Mouse (Mus musculus) bone marrow macrophage, adult 2 months (primary cell): Measurements from ENCODE around the gene Sectm1b. TPM values are rescaled to one million over a fixed set of nuclear protein-coding genes. Genes with fewer than 3 reads are reported as not detected.
"Not testable (repeated sequence)": the region's sequence is repeated elsewhere in the genome, so short reads cannot be mapped to it uniquely, and the experiment has no call there.

Source experiments
- H3K27ac ChIP-seq: 2 replicates; pipeline ENCODE4 v1.5.1; 2012; ENCODE audit warnings: low read depth, low read length; ENCODE audit not compliant: insufficient read depth
- H3K4me1 ChIP-seq: 2 replicates; pipeline ENCODE4 v1.6.1; 2012; ENCODE audit warnings: low read length; ENCODE audit not compliant: control insufficient read depth, insufficient read depth
- H3K4me3 ChIP-seq: 2 replicates; pipeline ENCODE4 v1.5.1; 2012; ENCODE audit warnings: mild to moderate bottlenecking, low read length, moderate library complexity; ENCODE audit not compliant: insufficient read depth
- CTCF ChIP-seq: IDR thresholded peaks from 2 replicates; pipeline ENCODE4 v1.5.1; 2012; ENCODE audit warnings: low read depth, mild to moderate bottlenecking, low read length, moderate library complexity
- POLR2A ChIP-seq: IDR thresholded peaks from 2 replicates; pipeline ENCODE4 v1.6.1; 2012; ENCODE audit warnings: mild to moderate bottlenecking, low read depth, low read length, borderline replicate concordance
- polyA plus RNA-seq: library from polyadenylated mRNA; stranded (reverse); fragments of >200 nt; gene quantifications from 2 replicates; pipeline ENCODE4 v1.2.4, GENCODE M21; 2012; ENCODE audit not compliant: missing spikeins, insufficient read depth, insufficient read length

Sectm1b gene
- not detected in 2 replicates for polyA plus RNA-seq

- no peaks in the 10 kb centered on the region for H3K4me1 ChIP-seq
- no peak within 1 kb of the TSS for H3K4me3 ChIP-seq
- TF ChIP-seq POLR2A (no peak), CTCF (no peak)
- no peak within 1 kb of the TSS for H3K27ac ChIP-seq
Observed at GRCm38 (mm10) chr11:121063379-121063778, at the start of gene Sectm1b. Gene Sectm1b, minus strand, starts transcription at chr11:121063569.

DNA sequence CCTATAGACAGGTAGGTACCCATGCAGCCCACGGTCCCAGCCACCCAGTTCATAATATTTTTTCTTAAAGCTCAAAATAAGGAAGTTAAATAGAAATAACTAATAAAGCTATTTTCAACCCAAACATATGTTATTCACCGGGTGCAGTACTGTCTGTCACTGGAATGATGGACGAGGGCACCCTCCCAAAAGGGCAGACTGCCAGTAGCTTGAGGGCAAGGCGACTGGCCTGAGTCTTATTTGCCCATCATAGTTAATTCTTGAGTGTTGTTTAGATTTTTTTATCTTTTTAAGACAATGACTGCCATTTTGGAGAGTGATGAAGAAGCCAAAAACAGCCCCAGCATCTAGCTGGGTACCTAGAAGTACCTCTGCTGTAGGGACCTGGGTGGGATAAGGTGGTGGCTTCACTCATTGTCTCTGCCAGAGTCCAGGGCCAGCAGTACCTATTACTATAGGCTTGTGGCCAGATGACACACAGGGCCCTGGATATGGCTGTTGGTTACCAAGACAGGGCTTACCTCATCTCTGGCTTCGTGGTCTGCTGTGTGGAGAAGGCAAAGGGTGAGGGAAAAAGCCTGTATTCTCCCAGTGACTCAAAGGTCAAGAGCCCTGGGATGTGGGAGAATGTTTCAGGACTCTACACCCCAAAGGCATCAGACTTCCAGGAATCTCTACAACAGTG is 48.9 kb upstream of the Sectm1b start:
- no peak for TF ChIP-seq POLR2A
- TF ChIP-seq CTCF, result no peak

GRCm38 (mm10) chr11:121111601-121112000 is 48.2 kb upstream of the Sectm1b start:
- H3K27ac ChIP-seq, result no peak overlapping the region
- H3K4me3 ChIP-seq, result no peak overlapping the region
- no peaks in the 10 kb centered on the region for H3K4me1 ChIP-seq
- TF ChIP-seq CTCF, result no peak
- no peak for TF ChIP-seq POLR2A

More for the DNA sequence above, 48.9 kb upstream of the Sectm1b start:
- Histone ChIP-seq H3K27ac (no peak overlapping the region), H3K4me1 (no peaks in the 10 kb centered on the region), H3K4me3 (no peak overlapping the region)

DNA sequence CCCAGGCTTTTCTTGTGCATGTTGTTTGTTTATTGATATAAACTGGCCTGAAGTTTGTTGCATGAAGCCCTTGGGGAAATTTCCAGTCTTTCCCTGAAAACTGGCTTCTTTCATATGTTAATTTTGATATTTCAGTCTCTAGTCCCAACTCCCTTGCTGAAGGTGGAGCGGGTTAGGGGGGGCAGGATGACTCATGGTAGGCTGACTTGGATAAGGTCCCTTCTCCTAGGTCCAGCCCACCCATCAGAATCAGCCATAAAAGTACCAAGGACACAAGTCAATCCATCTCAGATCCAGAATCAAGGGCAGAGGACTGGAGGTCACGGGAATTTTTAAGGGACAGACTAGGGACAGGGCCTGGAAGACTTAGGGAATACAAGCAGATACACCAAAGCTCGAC is 47.7 kb upstream of the Sectm1b start:
- Histone ChIP-seq H3K4me3 (no peak overlapping the region), H3K27ac (no peak overlapping the region), H3K4me1 (no peaks in the 10 kb centered on the region)
- TF ChIP-seq CTCF (no peak), POLR2A (no peak)

DNA sequence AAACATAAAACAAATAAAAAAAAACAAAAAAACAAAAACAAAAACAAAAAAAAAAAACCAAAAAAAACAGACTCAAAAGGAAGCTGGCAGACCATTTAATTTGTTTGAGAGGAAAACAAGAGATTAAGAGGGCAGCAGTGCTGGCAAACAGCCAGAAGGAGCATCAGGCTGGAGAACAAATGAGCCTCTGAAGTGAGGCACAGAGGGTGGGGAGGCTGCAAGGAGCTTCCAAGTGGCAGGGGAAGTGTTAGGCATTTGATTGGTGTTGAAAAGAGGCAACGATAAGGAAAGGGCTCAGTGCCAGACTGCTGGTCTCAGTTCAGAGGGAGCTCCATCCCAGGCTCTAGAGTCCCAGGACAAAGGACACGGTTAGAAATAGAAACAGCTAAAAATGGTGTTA is 46.6 kb upstream of the Sectm1b start:
- H3K4me3 ChIP-seq, result no peak overlapping the region
- H3K27ac ChIP-seq, result no peak overlapping the region
- no peaks in the 10 kb centered on the region for H3K4me1 ChIP-seq
- TF ChIP-seq POLR2A (no peak), CTCF (no peak)

GRCm38 (mm10) chr11:121108061-121108460 is 44.7 kb upstream of the Sectm1b start:
- no peaks in the 10 kb centered on the region for H3K4me1 ChIP-seq
- no peak overlapping the region for H3K27ac ChIP-seq
- TF ChIP-seq CTCF, result no peak
- no peak for TF ChIP-seq POLR2A
- H3K4me3 ChIP-seq, result no peak overlapping the region

DNA sequence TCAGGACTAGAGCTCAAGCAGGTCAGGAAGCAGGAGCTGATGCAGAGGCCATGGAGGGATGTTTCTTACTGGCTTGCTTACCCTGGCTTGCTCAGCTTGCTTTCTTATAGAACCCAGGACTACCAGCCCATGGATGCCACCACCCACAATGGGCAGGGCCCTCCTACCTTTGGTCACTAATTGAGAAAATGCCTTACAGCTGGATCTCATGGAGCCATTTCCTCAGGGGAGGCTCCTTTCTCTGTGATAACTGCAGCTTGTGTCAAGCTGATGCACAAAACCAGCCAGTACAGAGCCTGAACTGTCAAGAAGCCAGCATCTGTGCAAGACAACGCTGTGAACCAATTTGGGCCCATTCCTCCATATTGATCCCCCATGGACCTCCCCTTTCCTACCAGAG is 43.9 kb upstream of the Sectm1b start:
- not testable (repeated sequence) for H3K4me1 ChIP-seq, H3K4me3 ChIP-seq, H3K27ac ChIP-seq

DNA sequence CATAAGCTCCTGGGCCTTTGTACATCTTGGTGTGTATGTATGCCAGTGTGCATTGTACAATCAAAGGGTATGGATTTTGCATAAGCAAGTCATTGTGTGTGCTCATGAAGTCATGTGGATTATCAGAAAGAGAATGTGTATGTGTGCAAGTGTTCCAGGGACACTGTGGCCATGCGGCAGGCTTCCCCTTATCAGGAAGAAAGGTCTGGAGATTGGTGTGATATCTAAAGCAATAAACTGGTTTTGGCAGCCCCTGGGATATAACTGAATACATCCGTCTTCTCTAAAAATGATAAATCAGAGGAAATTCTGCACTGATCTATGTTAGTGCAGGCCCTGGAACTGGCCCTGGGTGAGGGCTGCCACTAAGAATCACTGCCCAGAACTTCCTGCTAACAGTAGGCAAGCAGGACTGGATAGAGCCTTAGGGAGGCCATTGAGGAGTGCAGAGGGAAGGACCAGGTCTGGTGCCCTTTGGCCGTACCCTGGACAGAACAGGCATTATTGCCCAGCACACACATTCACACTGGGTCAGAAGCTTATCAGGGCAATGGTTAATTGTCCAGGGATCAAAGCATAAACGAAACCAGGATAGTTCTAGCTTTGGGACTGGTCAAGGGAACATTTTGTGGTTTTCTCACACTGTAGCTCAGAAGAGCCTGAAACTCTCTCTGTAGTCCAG is 37.9 kb upstream of the Sectm1b start:
- no peak for TF ChIP-seq POLR2A
- TF ChIP-seq CTCF, result no peak
- Histone ChIP-seq H3K27ac (no peak overlapping the region), H3K4me1 (no peaks in the 10 kb centered on the region; the same call in 1 of the 2 replicates), H3K4me3 (no peak overlapping the region)

DNA sequence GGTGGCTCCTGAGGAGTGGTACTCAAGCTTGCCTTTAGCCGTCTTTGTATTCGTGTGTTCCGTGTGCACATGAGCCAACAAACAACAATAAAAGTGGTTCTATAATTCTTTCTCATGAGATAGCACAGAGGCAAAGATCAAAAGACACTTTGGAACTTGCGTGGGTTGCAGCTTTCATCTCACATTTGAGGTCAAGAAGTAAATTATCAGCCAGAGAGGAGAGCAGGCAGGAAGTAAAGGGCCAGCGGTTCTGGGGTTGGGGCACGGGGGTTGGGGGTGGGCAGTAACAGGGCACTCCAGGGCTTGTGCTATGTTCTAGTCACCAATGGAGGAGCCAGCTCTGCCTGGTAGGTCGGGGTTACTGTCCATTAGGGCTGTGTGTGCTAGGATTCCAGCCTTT is 37.3 kb upstream of the Sectm1b start:
- no peak for TF ChIP-seq CTCF
- TF ChIP-seq POLR2A, result no peak
- Histone ChIP-seq H3K4me1 (no peaks in the 10 kb centered on the region; the same call in 1 of the 2 replicates), H3K4me3 (no peak overlapping the region), H3K27ac (no peak overlapping the region)

- no peak overlapping the region for H3K27ac ChIP-seq
- TF ChIP-seq POLR2A (no peak), CTCF (no peak)
- H3K4me1 ChIP-seq, result no peaks in the 10 kb centered on the region; the same call in 1 of the 2 replicates
- H3K4me3 ChIP-seq, result no peak overlapping the region
Observed at GRCm38 (mm10) chr11:121099762-121100161, 36.4 kb upstream of the Sectm1b start.
